Mouse (Mus musculus): ENCODE data around the gene Ipo8. TPM values are rescaled to one million over a fixed set of nuclear protein-coding genes. Genes with fewer than 3 reads are reported as not detected.

Gene Ipo8
- 12.2 and 17.9 TPM in 2 replicates for polyA plus RNA-seq (2014; fragmentation: Nextera tagmentation; extraction: Ambion mirVana)

GRCm38 (mm10) chr6:148830748-148831727 is at the start of gene Ipo8:
Gene Ipo8, minus strand, starts transcription at chr6:148831467.
- Histone ChIP-seq H3K9me3 (replicated peaks; ENCODE audit: control insufficient read depth, low read length) (0 out of 2 replicates have a peak, but pooled peaks cover 3% of the 10 kb centered on the region), H3K27ac (ENCODE audit: low read depth, low read length) (0 out of 2 replicates have a peak within 1 kb of the TSS, but pooled peaks have one; percentile 33), H3K9ac (ENCODE audit: low read length) (peak within 1 kb of the TSS; percentile 75), H3K27me3 (replicated peaks; ENCODE audit: control insufficient read depth, insufficient read depth, low read length) (no peaks in the 10 kb centered on the region), H3K36me3 (ENCODE audit: control insufficient read depth, insufficient read depth, low read length) (no peaks in the 10 kb centered on the region), H3K4me2 (ENCODE audit: low read length) (peak within 1 kb of the TSS; percentile 87), H3K4me3 (ENCODE audit: low read depth, low read length) (peak within 1 kb of the TSS; percentile 85), H3K4me1 (ENCODE audit: control insufficient read depth, insufficient read depth, low read length) (peaks cover 12% of the 10 kb centered on the region)
- WGBS, result under 1% methylated on average over 46 of the region's 47 CpGs
- peak; percentile 98 for DNase-seq (ENCODE audit: low spot score)
- peak; percentile 99 for ATAC-seq

- no peaks in the 10 kb centered on the region for H3K9me3 ChIP-seq (replicated peaks; ENCODE audit: control insufficient read depth, low read length)
- H3K4me3 ChIP-seq (ENCODE audit: low read depth, low read length), result no peak overlapping the region
- 97% methylated on average over 1 of the region's 1 CpGs for WGBS
- no peak overlapping the region for H3K27ac ChIP-seq (ENCODE audit: low read depth, low read length)
- no peaks in the 10 kb centered on the region for H3K4me1 ChIP-seq (ENCODE audit: control insufficient read depth, insufficient read depth, low read length)
- DNase-seq (ENCODE audit: low spot score) (no peak), ATAC-seq (no peak)
- no peaks in the 10 kb centered on the region for H3K27me3 ChIP-seq (replicated peaks; ENCODE audit: control insufficient read depth, insufficient read depth, low read length)
- H3K9ac ChIP-seq (ENCODE audit: low read length), result no peak overlapping the region
- H3K36me3 ChIP-seq (ENCODE audit: control insufficient read depth, insufficient read depth, low read length), result no peaks in the 10 kb centered on the region
- no peak overlapping the region for H3K4me2 ChIP-seq (ENCODE audit: low read length)
These were observed 42.6 kb upstream of the Ipo8 start for GRCm38 (mm10) chr6:148873911-148874310.

GRCm38 (mm10) chr6:148845629-148846028 is 14.4 kb upstream of the Ipo8 start:
- no peak for ATAC-seq
- no peak for DNase-seq (ENCODE audit: low spot score)
- H3K4me3 ChIP-seq (ENCODE audit: low read depth, low read length), result no peak overlapping the region
- H3K9me3 ChIP-seq (replicated peaks; ENCODE audit: control insufficient read depth, low read length), result no peaks in the 10 kb centered on the region
- no peaks in the 10 kb centered on the region for H3K4me1 ChIP-seq (ENCODE audit: control insufficient read depth, insufficient read depth, low read length)
- H3K27me3 ChIP-seq (replicated peaks; ENCODE audit: control insufficient read depth, insufficient read depth, low read length), result no peaks in the 10 kb centered on the region
- H3K27ac ChIP-seq (ENCODE audit: low read depth, low read length), result no peak overlapping the region
- H3K4me2 ChIP-seq (ENCODE audit: low read length), result no peak overlapping the region
- H3K36me3 ChIP-seq (ENCODE audit: control insufficient read depth, insufficient read depth, low read length), result peaks cover 4% of the 10 kb centered on the region; the same call in 1 of the 2 replicates
- H3K9ac ChIP-seq (ENCODE audit: low read length), result no peak overlapping the region

GRCm38 (mm10) chr6:148841760-148842159 is 10.5 kb upstream of the Ipo8 start:
- Histone ChIP-seq H3K9ac (ENCODE audit: low read length) (no peak overlapping the region), H3K27me3 (replicated peaks; ENCODE audit: control insufficient read depth, insufficient read depth, low read length) (no peaks in the 10 kb centered on the region), H3K27ac (ENCODE audit: low read depth, low read length) (no peak overlapping the region), H3K36me3 (ENCODE audit: control insufficient read depth, insufficient read depth, low read length) (peaks cover 4% of the 10 kb centered on the region; the same call in 1 of the 2 replicates), H3K9me3 (replicated peaks; ENCODE audit: control insufficient read depth, low read length) (no peaks in the 10 kb centered on the region), H3K4me1 (ENCODE audit: control insufficient read depth, insufficient read depth, low read length) (no peaks in the 10 kb centered on the region), H3K4me2 (ENCODE audit: low read length) (no peak overlapping the region), H3K4me3 (ENCODE audit: low read depth, low read length) (no peak overlapping the region)
- DNase-seq (ENCODE audit: low spot score) (no peak), ATAC-seq (no peak)
- 86% methylated on average over 1 of the region's 1 CpGs for WGBS

GRCm38 (mm10) chr6:148838460-148838859 is 7.2 kb upstream of the Ipo8 start:
- Histone ChIP-seq H3K4me3 (ENCODE audit: low read depth, low read length) (no peak overlapping the region), H3K36me3 (ENCODE audit: control insufficient read depth, insufficient read depth, low read length) (no peaks in the 10 kb centered on the region), H3K4me1 (ENCODE audit: control insufficient read depth, insufficient read depth, low read length) (no peaks in the 10 kb centered on the region), H3K27ac (ENCODE audit: low read depth, low read length) (no peak overlapping the region), H3K9ac (ENCODE audit: low read length) (no peak overlapping the region), H3K27me3 (replicated peaks; ENCODE audit: control insufficient read depth, insufficient read depth, low read length) (no peaks in the 10 kb centered on the region), H3K4me2 (ENCODE audit: low read length) (no peak overlapping the region), H3K9me3 (replicated peaks; ENCODE audit: control insufficient read depth, low read length) (0 out of 2 replicates have a peak, but pooled peaks cover 3% of the 10 kb centered on the region)
- no peak for ATAC-seq
- DNase-seq (ENCODE audit: low spot score), result no peak

- no peak for DNase-seq (ENCODE audit: low spot score)
These were observed 458 bp upstream of the Ipo8 start for GRCm38 (mm10) chr6:148831728-148832121.

GRCm38 (mm10) chr6:148830355-148830747 is 916 bp downstream of the Ipo8 start:
- no peak overlapping the region for H3K27ac ChIP-seq (ENCODE audit: low read depth, low read length)
- H3K9ac ChIP-seq (ENCODE audit: low read length), result peak overlapping the region; percentile 75
- H3K4me1 ChIP-seq (ENCODE audit: control insufficient read depth, insufficient read depth, low read length), result peaks cover 12% of the 10 kb centered on the region
- H3K4me3 ChIP-seq (ENCODE audit: low read depth, low read length), result peak overlapping the region; percentile 85
- H3K4me2 ChIP-seq (ENCODE audit: low read length), result peak overlapping the region; percentile 87
- whole genome bisulfite sequencing, result 1% methylated on average over 3 of the region's 3 CpGs
- no peak for DNase-seq (ENCODE audit: low spot score)
- 0 out of 2 replicates have a peak, but pooled peaks cover 3% of the 10 kb centered on the region for H3K9me3 ChIP-seq (replicated peaks; ENCODE audit: control insufficient read depth, low read length)
- no peaks in the 10 kb centered on the region for H3K27me3 ChIP-seq (replicated peaks; ENCODE audit: control insufficient read depth, insufficient read depth, low read length)
- H3K36me3 ChIP-seq (ENCODE audit: control insufficient read depth, insufficient read depth, low read length), result no peaks in the 10 kb centered on the region
- ATAC-seq, result no peak

More at GRCm38 (mm10) chr6:148831728-148832121, 458 bp upstream of the Ipo8 start:
- WGBS, result 23% methylated on average over 3 of the region's 3 CpGs
- 0 out of 2 replicates have a peak, but pooled peaks have one; percentile 1 for ATAC-seq
- peak overlapping the region; percentile 75; the same call in 1 of the 2 replicates for H3K9ac ChIP-seq (ENCODE audit: low read length)
- H3K27me3 ChIP-seq (replicated peaks; ENCODE audit: control insufficient read depth, insufficient read depth, low read length), result no peaks in the 10 kb centered on the region
- H3K4me3 ChIP-seq (ENCODE audit: low read depth, low read length), result peak overlapping the region; percentile 85
- H3K4me1 ChIP-seq (ENCODE audit: control insufficient read depth, insufficient read depth, low read length), result peaks cover 12% of the 10 kb centered on the region
- 0 out of 2 replicates have a peak, but pooled peaks cover 3% of the 10 kb centered on the region for H3K9me3 ChIP-seq (replicated peaks; ENCODE audit: control insufficient read depth, low read length)
- 0 out of 2 replicates have a peak overlapping the region, but pooled peaks have one; percentile 33 for H3K27ac ChIP-seq (ENCODE audit: low read depth, low read length)
- peak overlapping the region; percentile 87 for H3K4me2 ChIP-seq (ENCODE audit: low read length)
- no peaks in the 10 kb centered on the region for H3K36me3 ChIP-seq (ENCODE audit: control insufficient read depth, insufficient read depth, low read length)

GRCm38 (mm10) chr6:148826119-148826518 is 5.1 kb downstream of the Ipo8 start:
- no peak overlapping the region for H3K4me2 ChIP-seq (ENCODE audit: low read length)
- WGBS, result 87% methylated on average over 4 of the region's 4 CpGs

More at GRCm38 (mm10) chr6:148826119-148826518, 5.1 kb downstream of the Ipo8 start:
- no peak overlapping the region for H3K9ac ChIP-seq (ENCODE audit: low read length)
- no peak overlapping the region for H3K4me3 ChIP-seq (ENCODE audit: low read depth, low read length)
- H3K27me3 ChIP-seq (replicated peaks; ENCODE audit: control insufficient read depth, insufficient read depth, low read length), result no peaks in the 10 kb centered on the region
- peaks cover 9% of the 10 kb centered on the region for H3K4me1 ChIP-seq (ENCODE audit: control insufficient read depth, insufficient read depth, low read length)
- H3K9me3 ChIP-seq (replicated peaks; ENCODE audit: control insufficient read depth, low read length), result no peaks in the 10 kb centered on the region
- H3K27ac ChIP-seq (ENCODE audit: low read depth, low read length), result no peak overlapping the region
- no peak for DNase-seq (ENCODE audit: low spot score)
- peaks cover 11% of the 10 kb centered on the region for H3K36me3 ChIP-seq (ENCODE audit: control insufficient read depth, insufficient read depth, low read length)
- no peak for ATAC-seq

Measured in forebrain, embryonic 14.5 days (tissue).